Mouse (Mus musculus) layer of hippocampus, adult 2 months (tissue): Measurements from ENCODE around the gene Cactin. TPM values are rescaled to one million over a fixed set of nuclear protein-coding genes. Genes with fewer than 3 reads are reported as not detected.

Source experiments
- DNase-seq, 2 experiments: peaks; one replicate each; pipeline ENCODE4 v3.0.0; 2022; ENCODE audit warnings: low spot score in 2 of 2
- H3K27ac ChIP-seq: fragments of 200-600 bp; 2 replicates; pipeline ENCODE4 v1.8.1; 2022
- H3K4me3 ChIP-seq: fragments of 200-600 bp; 2 replicates; pipeline ENCODE4 v1.8.1; 2022; ENCODE audit warnings: mild to moderate bottlenecking
- CTCF ChIP-seq: fragments of 200-600 bp; conservative IDR thresholded peaks from 2 replicates; pipeline ENCODE4 v1.8.1; 2022; ENCODE audit warnings: antibody characterized with exemption, mild to moderate bottlenecking, moderate library complexity
- total RNA-seq, 2 experiments: library from RNA; stranded (reverse); gene quantifications; 2 replicates each; pipeline ENCODE4 v1.2.3; 2021

Cactin gene
- total RNA-seq, 2 experiments from 2014 or later, result 27.6 to 30.7 TPM

- no peak for TF ChIP-seq CTCF
- Histone ChIP-seq H3K27ac (peak within 1 kb of the TSS; percentile 87), H3K4me3 (peak within 1 kb of the TSS; percentile 83)
Observed at GRCm38 (mm10) chr10:81356991-81357844, 36.3 kb downstream of the Cactin start, which contains the start of gene Mfsd12. Mfsd12 (plus strand) TSS chr10:81357491.

GRCm38 (mm10) chr10:81358209-81358608 lies 37.3 kb downstream of the Cactin start:
- no peak for TF ChIP-seq CTCF
- no peak for DNase-seq
- peak overlapping the region; percentile 83 for H3K4me3 ChIP-seq
- peak overlapping the region; percentile 87 for H3K27ac ChIP-seq

More at GRCm38 (mm10) chr10:81356991-81357844, 36.3 kb downstream of the Cactin start, which contains the start of gene Mfsd12:
- DNase-seq, result peak; percentile 92 to 93

- H3K4me3 ChIP-seq, result peak overlapping the region; percentile 83
- no peak for TF ChIP-seq CTCF
- no peak for DNase-seq
- peak overlapping the region; percentile 67; the same call in 1 of the 2 replicates for H3K27ac ChIP-seq
Observed at GRCm38 (mm10) chr10:81358841-81359240, 37.9 kb downstream of the Cactin start.

- peak overlapping the region; percentile 67 for H3K27ac ChIP-seq
- no peak overlapping the region for H3K4me3 ChIP-seq
- no peak for TF ChIP-seq CTCF
- DNase-seq, result no peak
Observed at GRCm38 (mm10) chr10:81360721-81361120, 39.8 kb downstream of the Cactin start.

- H3K4me3 ChIP-seq, result no peak overlapping the region
- no peak overlapping the region for H3K27ac ChIP-seq
- no peak for TF ChIP-seq CTCF
- DNase-seq, result no peak
Observed at GRCm38 (mm10) chr10:81362336-81362949, 41.5 kb downstream of the Cactin start.

- H3K4me3 ChIP-seq, result no peak overlapping the region
- no peak for TF ChIP-seq CTCF
- no peak for DNase-seq
- no peak overlapping the region for H3K27ac ChIP-seq
Observed at GRCm38 (mm10) chr10:81363436-81364346, 42.8 kb downstream of the Cactin start.

GRCm38 (mm10) chr10:81364666-81365065 lies 43.8 kb downstream of the Cactin start:
- Histone ChIP-seq H3K27ac (peak overlapping the region; percentile 19; the same call in 1 of the 2 replicates), H3K4me3 (no peak overlapping the region)
- DNase-seq, result no peak
- no peak for TF ChIP-seq CTCF

- no peak for TF ChIP-seq CTCF
- Histone ChIP-seq H3K4me3 (no peak overlapping the region), H3K27ac (peak overlapping the region; percentile 19)
- no peak for DNase-seq
Observed at GRCm38 (mm10) chr10:81365073-81365472, 44.2 kb downstream of the Cactin start.

GRCm38 (mm10) chr10:81365672-81366476 lies 45.0 kb downstream of the Cactin start, which contains the start of gene 4930404N11Rik:
4930404N11Rik (minus strand) TSS chr10:81365816.
- no peak within 1 kb of the TSS for H3K4me3 ChIP-seq
- H3K27ac ChIP-seq, result peak within 1 kb of the TSS; percentile 28
- no peak for TF ChIP-seq CTCF
- DNase-seq, result no peak

GRCm38 (mm10) chr10:81366477-81367206 lies 45.7 kb downstream of the Cactin start:
- Histone ChIP-seq H3K27ac (peak overlapping the region; percentile 28; the same call in 1 of the 2 replicates), H3K4me3 (no peak overlapping the region)
- no peak for DNase-seq
- no peak for TF ChIP-seq CTCF

GRCm38 (mm10) chr10:81367207-81367495 lies 46.2 kb downstream of the Cactin start:
- no peak overlapping the region for H3K4me3 ChIP-seq
- no peak overlapping the region for H3K27ac ChIP-seq
- DNase-seq, result no peak
- no peak for TF ChIP-seq CTCF
